Mouse (Mus musculus) lung, postnatal 10 days (tissue): ENCODE data around the gene Fkbp15.
A peak's percentile ranks its signal among the peaks of the same experiment; 100 is the strongest.
"Not testable (repeated sequence)": the region's sequence is repeated elsewhere in the genome, so short reads cannot be mapped to it uniquely, and the experiment has no call there.

Experiments used
- DNase-seq: peaks from one replicate; pipeline ENCODE4 v3.0.0; 2021

The Fkbp15 gene

GRCm38 (mm10) chr4:62276642-62277041, 83.7 kb downstream of the Fkbp15 start:
- no peak for DNase-seq

GRCm38 (mm10) chr4:62274841-62275536, 85.4 kb downstream of the Fkbp15 start:
- no peak for DNase-seq

- no peak for DNase-seq
These were observed 86.4 kb downstream of the Fkbp15 start for GRCm38 (mm10) chr4:62273916-62274315.

GRCm38 (mm10) chr4:62272696-62273095, 87.7 kb downstream of the Fkbp15 start:
- no peak for DNase-seq

DNA sequence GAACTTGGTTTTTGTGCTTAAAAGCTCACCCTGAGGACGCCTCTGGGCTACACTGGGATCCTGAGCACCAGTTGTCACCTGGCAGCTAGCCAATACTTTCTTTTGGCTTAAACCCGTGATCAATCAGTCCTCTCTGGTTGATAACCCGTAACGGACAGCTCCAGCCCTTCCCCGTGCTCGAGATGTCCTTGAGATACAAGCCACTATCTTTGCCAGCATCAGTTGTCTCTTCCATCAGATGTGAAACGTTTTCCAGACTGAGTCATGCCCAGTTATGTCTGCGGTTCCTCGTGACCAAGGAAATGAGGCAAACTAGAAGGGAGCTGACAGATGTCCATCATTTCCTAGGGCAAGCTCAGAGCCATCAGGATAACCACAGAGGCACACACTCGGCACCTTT, 93.2 kb downstream of the Fkbp15 start:
- DNase-seq = no peak

DNA sequence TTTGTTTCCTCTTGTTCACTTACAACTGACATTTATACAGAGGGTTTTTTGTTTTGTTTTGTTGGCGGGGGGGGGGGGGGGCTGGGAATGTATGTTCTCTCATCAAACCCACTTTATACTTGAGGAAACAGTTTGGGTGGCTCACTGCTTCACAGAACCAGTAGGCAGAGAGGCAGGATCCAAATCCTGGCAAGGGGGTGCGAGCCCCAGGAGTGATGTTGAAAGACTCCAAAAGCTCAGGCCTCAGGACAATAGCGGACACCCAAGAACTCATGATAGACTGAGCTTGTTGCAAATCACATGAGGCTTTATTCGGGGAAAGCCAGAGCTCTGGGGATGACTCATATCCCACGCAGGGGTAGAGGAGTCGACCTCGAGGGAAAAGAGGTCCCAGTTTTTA, 94.3 kb downstream of the Fkbp15 start:
- not testable (repeated sequence) for DNase-seq

DNA sequence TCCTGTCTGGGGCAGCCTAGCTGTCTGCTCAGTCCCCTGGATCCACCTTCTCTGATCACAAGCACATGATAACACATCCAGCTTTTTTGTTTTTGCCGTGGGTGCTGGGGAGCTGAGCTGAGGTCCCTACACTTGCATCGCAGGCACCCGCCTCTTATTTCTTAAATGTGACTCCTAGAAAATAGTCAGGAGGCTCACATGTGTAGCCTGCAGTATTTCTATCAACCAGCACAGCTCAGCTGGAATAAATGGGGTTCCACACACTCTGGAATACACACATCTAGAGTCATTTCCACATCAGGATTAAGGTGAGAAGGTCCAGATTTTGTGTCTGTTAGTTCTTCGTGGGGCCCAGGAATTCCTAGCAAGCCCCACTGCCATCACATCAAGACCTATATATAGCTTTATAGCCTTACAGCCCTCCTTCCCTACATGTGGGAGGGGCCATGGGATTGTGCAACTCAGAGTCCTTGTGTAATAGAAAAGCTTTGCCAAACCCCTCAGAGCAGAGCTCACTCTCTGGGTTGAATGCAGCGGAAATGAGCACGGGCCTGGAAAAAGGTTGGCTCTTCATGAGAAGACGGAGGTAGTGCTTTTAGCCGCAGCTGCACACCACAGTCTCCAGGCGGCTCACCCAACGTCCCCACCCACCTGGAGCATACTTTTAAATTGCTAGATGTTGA, 95.1 kb downstream of the Fkbp15 start:
- DNase-seq = peak; percentile 28

DNA sequence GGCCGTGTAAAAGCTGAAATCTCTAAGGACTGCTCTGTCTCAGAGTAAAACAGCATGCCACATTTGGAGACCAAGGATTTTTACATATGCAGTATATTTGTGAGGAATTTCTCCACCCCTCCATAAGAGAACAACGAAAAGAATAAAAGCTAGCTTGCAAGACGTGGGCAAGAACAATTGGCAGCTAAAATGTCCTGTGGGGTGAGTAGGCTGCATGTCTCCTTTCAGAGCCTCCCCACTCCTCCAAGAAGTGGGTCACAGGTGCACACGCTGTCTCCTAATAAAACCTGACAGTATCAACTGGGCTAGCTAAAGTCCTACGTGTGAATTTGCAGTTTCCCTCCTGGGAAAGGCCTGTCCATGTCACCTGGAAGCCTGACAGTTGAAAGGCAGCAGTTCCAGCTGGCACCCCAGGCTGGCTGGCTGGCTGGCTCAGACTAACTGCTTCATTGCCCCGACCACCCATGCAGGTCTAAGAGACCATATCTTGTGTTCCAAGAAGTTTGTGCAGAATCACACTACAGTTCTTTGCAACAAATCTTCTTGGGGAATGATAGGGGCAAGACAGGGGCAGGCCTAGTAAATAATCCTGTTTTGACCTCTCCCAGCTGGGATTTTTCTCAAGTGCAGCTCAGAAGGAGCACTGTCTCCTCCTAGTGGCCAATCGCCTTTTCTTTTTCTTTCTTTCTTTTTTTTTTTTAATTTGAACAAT, 97.1 kb downstream of the Fkbp15 start:
- DNase-seq = peak; percentile 34

DNA sequence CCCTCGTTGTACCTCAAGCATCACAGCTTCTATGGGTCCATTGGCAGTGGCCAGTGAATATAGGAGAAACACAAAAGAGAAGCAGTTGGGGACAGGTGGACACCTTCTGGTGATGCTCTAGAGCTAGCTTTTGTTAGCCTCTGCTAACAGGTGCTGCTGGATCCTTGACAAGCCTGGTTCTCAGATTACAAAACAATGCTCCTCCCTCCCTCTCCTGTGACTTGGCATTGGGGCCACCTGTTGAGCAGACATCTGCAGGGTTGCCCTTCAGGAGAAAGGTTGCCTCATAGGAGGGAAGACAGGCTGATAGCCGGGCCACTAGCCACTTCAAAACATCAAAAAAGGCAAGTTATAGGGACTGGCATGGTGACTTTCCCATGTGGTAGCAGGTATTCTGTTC, 98.1 kb downstream of the Fkbp15 start, which contains the start of gene Slc31a2:
Slc31a2 (plus strand) TSS at position 287 of the 400 bp plus-strand sequence.
- DNase-seq = no peak

- DNase-seq = peak; percentile 52
These were observed 103.4 kb downstream of the Fkbp15 start for GRCm38 (mm10) chr4:62256931-62257330.

- DNase-seq = no peak
These were observed 105.8 kb downstream of the Fkbp15 start for GRCm38 (mm10) chr4:62254551-62254950.

DNA sequence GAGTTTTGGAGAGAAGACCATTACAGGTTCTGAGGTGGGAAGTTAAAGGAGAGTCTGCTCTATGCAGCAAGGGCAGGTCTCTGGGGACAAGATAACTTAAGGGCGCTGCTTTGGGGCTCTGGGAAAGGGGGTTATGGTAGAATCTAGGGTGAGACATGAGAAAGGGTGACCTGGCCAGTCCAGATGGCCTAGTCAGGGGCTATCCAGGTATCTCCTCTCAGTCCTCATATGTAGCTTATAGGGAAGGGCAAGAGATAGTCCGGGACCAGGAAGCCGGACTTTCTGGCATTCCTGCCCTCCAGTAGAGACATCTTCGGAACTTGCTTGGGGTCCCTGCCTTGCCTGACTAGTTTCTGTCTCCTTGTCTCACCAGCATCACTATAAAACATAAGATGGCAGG, 108.6 kb downstream of the Fkbp15 start:
- no peak for DNase-seq

GRCm38 (mm10) chr4:62250896-62251544, 109.3 kb downstream of the Fkbp15 start:
- DNase-seq = peak; percentile 9
